Mouse (Mus musculus) kidney, embryonic 14.5 days (tissue): Measurements from ENCODE around the gene Ubr1. TPM values are rescaled to one million over a fixed set of nuclear protein-coding genes. Genes with fewer than 3 reads are reported as not detected.
"Not testable (repeated sequence)": the region's sequence is repeated elsewhere in the genome, so short reads cannot be mapped to it uniquely, and the experiment has no call there.

Source experiments
- ATAC-seq: fragments of 200-750 bp; cut with Nextera tagmentation; 2 replicates; pipeline ENCODE4 v1.8.0; 2017; ENCODE audit warnings: moderate number of reproducible peaks, mild to moderate bottlenecking, moderate TSS enrichment, moderate library complexity; ENCODE audit not compliant: low FRiP score, low TSS enrichment
- H3K27ac ChIP-seq: fragments of 300-500 bp; sonication (generic); 2 replicates; pipeline ENCODE4 v1.5.1; 2014; ENCODE audit warnings: low read depth, mild to moderate bottlenecking, low read length, moderate library complexity, mixed read lengths
- H3K27me3 ChIP-seq: fragments of 300-500 bp; sonication (generic); 2 replicates; pipeline ENCODE4 v1.6.1; 2014; ENCODE audit warnings: mild to moderate bottlenecking, low read length; ENCODE audit not compliant: control insufficient read depth, insufficient read depth
- H3K36me3 ChIP-seq: fragments of 300-500 bp; sonication (generic); 2 replicates; pipeline ENCODE4 v1.6.1; 2014; ENCODE audit warnings: low read length, mixed read lengths; ENCODE audit not compliant: control insufficient read depth, insufficient read depth
- H3K4me1 ChIP-seq: fragments of 300-500 bp; sonication (generic); 2 replicates; pipeline ENCODE4 v1.6.1; 2014; ENCODE audit warnings: low read length, mixed read lengths; ENCODE audit not compliant: control insufficient read depth, insufficient read depth
- H3K4me2 ChIP-seq: fragments of 300-500 bp; sonication (generic); replicated peaks from 2 replicates; pipeline ENCODE4 v1.6.1; 2014; ENCODE audit warnings: low read depth, mild to moderate bottlenecking, low read length
- H3K4me3 ChIP-seq: fragments of 300-500 bp; sonication (generic); 2 replicates; pipeline ENCODE4 v1.5.1; 2014; ENCODE audit warnings: mild to moderate bottlenecking, low read length
- H3K9ac ChIP-seq: fragments of 300-500 bp; sonication (generic); 2 replicates; pipeline ENCODE4 v1.6.1; 2014; ENCODE audit warnings: low read depth, mild to moderate bottlenecking, low read length, moderate library complexity
- H3K9me3 ChIP-seq: fragments of 300-500 bp; sonication (generic); 2 replicates; pipeline ENCODE4 v1.6.1; 2016; ENCODE audit warnings: low read length; ENCODE audit not compliant: control insufficient read depth
- WGBS: fragments of 180-500 bp; shearing (Covaris S2); extraction: QIAGEN DNeasy Blood & Tissue Kit; methylation state at CpG from one replicate; pipeline ENCODE4 v1.1.7; 2014; 5-methylcytosine and 5-hydroxymethylcytosine counted together
- polyA plus RNA-seq: library from polyadenylated mRNA; unstranded; fragments of >200 nt; fragmentation: Nextera tagmentation; extraction: Ambion mirVana; gene quantifications from 2 replicates; pipeline ENCODE4 v1.2.1, GENCODE M21; 2014

The Ubr1 gene
- polyA plus RNA-seq, 1 experiment from 2014 or later = 30.5 TPM

DNA sequence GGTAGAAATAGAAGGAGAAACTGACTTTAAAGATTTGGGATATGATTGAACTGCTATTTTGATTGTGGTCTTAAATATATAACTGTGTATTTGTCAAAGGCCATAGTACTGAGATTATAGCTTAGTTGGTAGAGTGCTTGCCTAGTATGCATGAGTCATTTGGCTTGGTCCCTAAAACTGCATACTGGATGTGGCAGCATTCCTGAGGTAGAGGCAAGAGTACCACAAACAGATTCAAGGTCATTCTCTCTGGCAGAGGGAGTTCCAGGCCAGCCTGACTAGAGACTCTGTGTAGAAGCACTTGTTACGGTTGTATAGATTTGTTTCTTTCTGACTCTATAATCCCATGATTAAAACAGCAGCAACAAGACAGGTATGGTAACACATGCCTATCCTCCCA lies 9.3 kb upstream of the Ubr1 start:
- no peaks in the 10 kb centered on the region for H3K4me1 ChIP-seq
- no peaks in the 10 kb centered on the region for H3K36me3 ChIP-seq
- no peak overlapping the region for H3K27ac ChIP-seq
- WGBS = 97% methylated on average over 1 of the region's 1 CpGs
- no peak overlapping the region for H3K4me3 ChIP-seq
- ATAC-seq = no peak
- no peak overlapping the region for H3K4me2 ChIP-seq
- H3K27me3 ChIP-seq = no peaks in the 10 kb centered on the region
- no peaks in the 10 kb centered on the region for H3K9me3 ChIP-seq
- no peak overlapping the region for H3K9ac ChIP-seq

DNA sequence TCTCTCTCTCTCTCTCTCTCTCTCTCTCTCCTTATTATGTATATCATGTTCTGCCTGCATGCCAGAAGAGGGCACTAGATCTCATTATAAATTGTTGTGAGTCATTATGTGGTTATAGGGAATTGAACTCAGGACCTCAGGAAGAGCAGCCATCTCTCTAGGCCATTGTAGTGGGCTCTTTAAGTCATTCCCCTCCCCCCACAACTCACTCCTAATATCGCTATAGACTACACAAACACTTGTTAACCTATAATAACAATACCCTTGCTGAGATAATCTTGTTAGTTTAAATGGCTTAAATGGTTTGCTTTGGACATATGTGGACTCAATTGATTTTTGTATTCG lies 8.2 kb upstream of the Ubr1 start:
- H3K9me3 ChIP-seq = no peaks in the 10 kb centered on the region
- no peak for ATAC-seq
- H3K4me3 ChIP-seq = no peak overlapping the region
- H3K27me3 ChIP-seq = no peaks in the 10 kb centered on the region
- no peaks in the 10 kb centered on the region for H3K36me3 ChIP-seq
- 76% methylated on average over 2 of the region's 2 CpGs for WGBS
- H3K4me1 ChIP-seq = no peaks in the 10 kb centered on the region
- H3K27ac ChIP-seq = no peak overlapping the region
- no peak overlapping the region for H3K4me2 ChIP-seq
- H3K9ac ChIP-seq = no peak overlapping the region

DNA sequence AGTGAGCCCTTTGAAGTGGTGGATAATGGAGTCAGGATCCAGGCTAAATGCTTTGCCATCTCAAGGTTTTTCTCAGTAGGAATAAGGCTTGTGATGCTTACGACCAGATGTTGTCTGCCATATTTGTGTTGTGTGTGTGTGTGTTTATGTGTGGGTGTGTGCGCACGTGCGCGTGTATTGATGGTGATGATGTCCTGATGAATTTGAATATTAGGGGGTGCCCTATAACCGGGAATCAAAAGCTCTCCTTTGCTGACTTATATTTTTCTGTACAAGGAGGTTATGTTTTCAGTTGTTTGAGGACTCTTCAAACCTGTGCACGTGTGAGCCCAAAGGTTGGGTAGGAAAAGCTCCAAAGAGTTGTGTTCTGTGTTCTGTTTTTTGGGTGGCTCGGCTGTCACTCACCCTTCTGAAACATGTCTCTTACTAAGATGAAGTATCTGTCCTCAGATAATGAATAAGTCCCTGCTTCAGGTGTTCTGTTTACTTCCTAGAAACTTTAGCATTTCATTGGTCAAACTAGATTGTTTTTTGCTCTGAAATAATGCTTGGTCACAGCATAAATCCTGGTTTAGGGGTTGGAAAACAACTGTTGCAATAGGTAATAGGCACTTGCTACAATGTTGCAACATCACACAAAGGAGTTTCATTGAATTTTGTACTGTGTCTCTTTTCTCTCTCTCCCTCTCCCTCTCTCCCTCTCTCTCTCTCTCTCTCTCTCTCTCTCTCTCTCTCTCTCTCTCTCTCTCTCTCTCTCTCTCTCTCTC lies 7.6 kb upstream of the Ubr1 start:
- Histone ChIP-seq H3K36me3 (no peaks in the 10 kb centered on the region), H3K4me1 (no peaks in the 10 kb centered on the region), H3K9ac (no peak overlapping the region), H3K9me3 (no peaks in the 10 kb centered on the region), H3K4me2 (peak overlapping the region; percentile 97), H3K27ac (no peak overlapping the region), H3K4me3 (peak overlapping the region; percentile 80), H3K27me3 (no peaks in the 10 kb centered on the region)
- 82% methylated on average over 8 of the region's 8 CpGs for WGBS
- 0 out of 2 replicates have a peak, but pooled peaks have one; percentile 16 for ATAC-seq

DNA sequence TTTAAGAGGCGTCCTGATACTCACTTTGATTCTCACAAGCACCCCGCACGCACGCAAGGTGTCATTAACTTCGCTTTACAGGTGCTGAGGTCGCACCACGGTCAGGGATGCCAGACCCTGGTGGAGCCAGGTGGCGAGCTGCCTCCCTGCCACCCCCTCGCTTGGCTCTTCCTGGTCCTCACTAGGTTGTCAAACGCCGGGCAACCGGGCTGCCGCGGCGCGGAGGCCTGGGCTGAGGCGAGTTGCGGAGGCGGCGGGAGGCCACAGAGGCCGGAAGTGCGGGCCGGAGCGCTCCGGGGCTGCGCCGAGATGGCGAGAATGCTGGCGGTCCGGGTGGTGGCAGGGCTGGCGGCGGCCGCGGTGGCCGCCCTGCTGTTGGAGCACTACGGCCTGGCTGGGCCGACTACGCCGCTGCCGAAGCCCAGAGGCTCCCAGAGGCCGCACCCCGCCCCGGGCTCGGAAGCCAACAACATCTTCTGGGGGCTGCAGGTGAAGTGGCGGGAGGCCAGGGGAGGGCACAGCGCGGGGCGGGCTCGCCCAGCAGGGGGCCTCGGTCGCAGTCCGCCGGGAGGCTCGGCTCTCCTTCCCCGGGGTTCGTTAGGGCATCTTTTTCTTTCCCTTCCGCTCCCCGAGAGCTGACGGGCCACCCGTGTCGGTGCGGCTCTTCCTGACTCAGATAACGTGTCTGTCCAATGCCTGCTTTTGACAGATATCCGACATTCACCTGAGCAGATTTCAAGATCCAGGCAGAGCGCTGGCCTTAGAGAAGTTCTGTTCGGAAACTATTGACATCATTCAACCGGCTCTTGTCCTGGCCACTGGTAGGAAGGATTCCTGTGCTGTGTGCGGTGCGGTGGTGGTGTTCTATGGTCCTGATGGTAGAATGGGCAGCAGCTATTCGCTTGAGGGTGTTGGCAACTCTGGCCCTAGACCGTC lies 6.7 kb upstream of the Ubr1 start, which contains the start of gene Tmem62:
TSS of gene Tmem62 (plus strand) at position 28 of the 936 bp plus-strand sequence.
- Histone ChIP-seq H3K4me1 (no peaks in the 10 kb centered on the region), H3K9ac (peak within 1 kb of the TSS; percentile 79), H3K9me3 (no peaks in the 10 kb centered on the region), H3K4me3 (peak within 1 kb of the TSS; percentile 80), H3K27me3 (no peaks in the 10 kb centered on the region), H3K27ac (peak within 1 kb of the TSS; percentile 59; the same call in 1 of the 2 replicates), H3K4me2 (peak within 1 kb of the TSS; percentile 97), H3K36me3 (no peaks in the 10 kb centered on the region)
- under 1% methylated on average over 56 of the region's 71 CpGs for WGBS
- peak; percentile 82 for ATAC-seq

DNA sequence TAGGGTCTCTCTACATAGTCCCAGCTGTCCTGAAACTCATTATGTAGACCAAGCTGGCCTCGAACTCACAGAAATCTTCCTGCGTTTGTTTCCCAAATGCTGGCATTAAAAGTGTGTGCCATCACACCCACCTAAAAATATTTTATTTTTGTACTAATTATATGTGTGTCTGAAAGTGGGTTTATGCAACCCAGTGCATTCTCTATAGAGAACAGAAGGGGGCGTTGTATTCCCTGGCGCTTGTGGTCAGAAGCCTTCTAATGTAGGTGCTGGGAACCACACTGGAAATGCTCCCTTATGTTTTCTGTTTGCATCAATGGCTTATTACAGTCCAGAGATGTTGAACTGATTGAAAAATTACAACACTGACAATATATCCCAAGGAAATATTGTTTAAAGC lies 5.8 kb upstream of the Ubr1 start:
- no peak overlapping the region for H3K9ac ChIP-seq
- no peak overlapping the region for H3K4me3 ChIP-seq
- no peak overlapping the region; the same call in 1 of the 2 replicates for H3K4me2 ChIP-seq
- no peaks in the 10 kb centered on the region for H3K4me1 ChIP-seq
- 57% methylated on average over 4 of the region's 4 CpGs for WGBS
- ATAC-seq = no peak
- no peak overlapping the region for H3K27ac ChIP-seq
- H3K9me3 ChIP-seq = no peaks in the 10 kb centered on the region
- H3K36me3 ChIP-seq = no peaks in the 10 kb centered on the region
- H3K27me3 ChIP-seq = no peaks in the 10 kb centered on the region

DNA sequence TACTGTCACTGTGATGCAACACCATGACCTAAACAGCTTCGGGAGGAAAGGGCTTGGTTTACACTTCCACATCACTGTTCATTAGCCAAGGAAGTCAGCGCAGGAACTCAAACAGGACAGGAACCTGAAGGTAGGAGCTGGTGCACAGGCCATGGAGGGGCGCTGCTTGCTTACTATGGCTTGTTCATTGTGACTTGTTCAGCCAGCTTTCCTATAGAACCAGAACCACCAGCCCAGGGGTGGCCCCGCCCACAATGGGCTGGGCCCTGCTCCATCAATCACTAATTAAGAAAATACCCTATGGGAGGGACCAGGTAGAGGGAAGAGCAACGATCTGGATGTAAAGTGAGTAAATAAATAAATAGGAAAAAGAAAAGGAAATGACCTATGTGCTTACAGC lies 2.4 kb upstream of the Ubr1 start:
- no peak for ATAC-seq
- WGBS = 15% methylated on average over 5 of the region's 5 CpGs
- Histone ChIP-seq H3K36me3 (no peaks in the 10 kb centered on the region), H3K4me3 (no peak overlapping the region), H3K9me3 (no peaks in the 10 kb centered on the region), H3K27ac (no peak overlapping the region), H3K4me1 (peaks cover 8% of the 10 kb centered on the region; the same call in 1 of the 2 replicates), H3K9ac (no peak overlapping the region), H3K27me3 (no peaks in the 10 kb centered on the region), H3K4me2 (0 out of 2 replicates have a peak overlapping the region, but pooled peaks have one; percentile 4)

DNA sequence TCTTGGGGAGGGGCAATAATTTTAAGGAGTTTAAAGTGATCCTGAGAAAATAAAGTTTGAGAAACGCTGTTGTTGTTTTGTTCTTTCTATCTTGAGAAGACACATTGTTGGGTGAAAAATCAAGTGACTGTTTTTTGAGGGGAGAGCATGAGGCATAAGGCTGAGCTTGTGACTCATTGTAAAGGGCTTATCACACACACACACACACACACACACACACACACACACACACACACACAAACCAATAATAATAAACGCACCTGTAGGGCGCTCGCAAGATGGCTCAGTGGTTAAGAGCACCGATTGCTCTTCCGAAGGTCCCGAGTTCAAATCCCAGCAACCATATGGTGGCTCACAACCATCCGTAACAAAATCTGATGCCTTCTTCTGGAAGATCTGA lies 1.7 kb upstream of the Ubr1 start:
- not testable (repeated sequence) for H3K27ac ChIP-seq, H3K9ac ChIP-seq, H3K27me3 ChIP-seq, H3K4me2 ChIP-seq, H3K36me3 ChIP-seq, H3K4me1 ChIP-seq, ATAC-seq, H3K9me3 ChIP-seq, H3K4me3 ChIP-seq
- 98% methylated on average over 8 of the region's 8 CpGs for WGBS

DNA sequence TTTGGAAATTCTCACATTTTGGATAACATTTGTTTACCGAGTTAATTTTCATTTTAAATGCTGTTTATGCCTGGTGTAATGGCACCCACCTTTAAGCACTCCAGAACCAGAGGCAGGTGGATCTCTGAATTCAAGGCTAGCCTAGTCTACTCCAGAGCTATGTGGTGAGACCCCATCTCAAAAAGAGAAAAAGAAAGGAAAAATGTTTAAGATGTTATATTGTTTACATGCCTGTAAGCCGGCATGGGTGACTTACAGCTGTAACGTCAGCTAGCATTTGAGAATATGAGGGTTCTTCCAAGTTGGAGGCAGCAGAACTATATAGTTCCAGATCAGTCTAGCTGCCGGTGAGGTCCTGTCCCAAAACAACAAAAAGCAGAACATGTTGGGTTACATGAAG lies 1.3 kb upstream of the Ubr1 start:
- ATAC-seq = no peak

More for the DNA sequence above, 1.3 kb upstream of the Ubr1 start:
- H3K9ac ChIP-seq = no peak overlapping the region
- H3K4me1 ChIP-seq = peaks cover 8% of the 10 kb centered on the region; the same call in 1 of the 2 replicates
- no peaks in the 10 kb centered on the region for H3K27me3 ChIP-seq
- WGBS = 90% methylated on average over 4 of the region's 4 CpGs
- H3K36me3 ChIP-seq = no peaks in the 10 kb centered on the region; the same call in 1 of the 2 replicates
- H3K9me3 ChIP-seq = no peaks in the 10 kb centered on the region
- no peak overlapping the region for H3K4me2 ChIP-seq
- H3K4me3 ChIP-seq = no peak overlapping the region
- no peak overlapping the region for H3K27ac ChIP-seq
